26 mouse cellular contexts compared by ENCODE assay signal in the genomic region with DNA sequence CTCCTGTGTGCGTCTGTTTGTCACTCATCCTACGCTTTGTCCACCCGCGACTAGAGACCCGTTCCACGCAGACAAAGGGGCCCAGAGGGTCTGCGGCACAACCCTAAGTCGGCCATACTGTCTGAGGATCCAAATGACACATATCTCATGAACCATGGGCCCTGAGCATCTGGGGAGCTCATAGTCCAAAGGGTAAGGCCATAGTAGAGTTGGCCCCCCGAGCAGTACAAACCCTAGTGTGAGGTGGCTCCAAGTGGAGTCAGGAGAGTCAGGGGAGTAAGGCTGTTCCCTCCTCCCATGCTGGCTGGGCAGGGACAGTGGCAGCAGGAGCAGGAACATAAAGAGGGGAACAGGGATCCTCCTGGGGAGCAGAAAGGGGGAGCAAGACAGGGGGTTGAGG.
"Had no signal": no experiment of that assay in that cellular context is flagged by ENCODE, and none has a peak within 500 bp of the region (broad histone marks: within the 10 kb centered on the region; RNA-seq: fewer than 3 reads in every experiment).

No protein-coding gene starts in this region.

- H3K27ac ChIP-seq: gastrocnemius, adult 2 months; heart, embryonic 10.5 days; hindbrain, embryonic 10.5 days; hindbrain, embryonic 12.5 days; hindbrain, embryonic 14.5 days; layer of hippocampus, adult 2 months; left cerebral cortex, adult 2 months; limb, embryonic 10.5 days; limb, embryonic 12.5 days; liver, embryonic 13.5 days; liver, embryonic 15.5 days had no signal

- ATAC-seq: hindbrain, embryonic 16.5 days; inflammation-experienced regulatory T-cells, adult 6 months had no signal

- H3K36me3 ChIP-seq: heart, embryonic 10.5 days; heart, embryonic 12.5 days; hindbrain, embryonic 10.5 days; hindbrain, embryonic 12.5 days; limb, embryonic 10.5 days; limb, embryonic 12.5 days; liver, embryonic 13.5 days; liver, embryonic 15.5 days had no signal

- H3K4me1 ChIP-seq: heart, embryonic 10.5 days; heart, embryonic 12.5 days; hindbrain, embryonic 10.5 days; hindbrain, embryonic 12.5 days; limb, embryonic 10.5 days; limb, embryonic 12.5 days; liver, embryonic 13.5 days; liver, embryonic 15.5 days had no signal

- H3K4me2 ChIP-seq: heart, embryonic 12.5 days; hindbrain, embryonic 12.5 days; hindbrain, embryonic 14.5 days; limb, embryonic 12.5 days; liver, embryonic 11.5 days; liver, embryonic 13.5 days; liver, embryonic 15.5 days had no signal

- H3K9me3 ChIP-seq: heart, embryonic 10.5 days; hindbrain, embryonic 10.5 days; hindbrain, embryonic 12.5 days; limb, embryonic 10.5 days; liver, embryonic 13.5 days; liver, embryonic 15.5 days had no signal

- H3K4me3 ChIP-seq: gastrocnemius, adult 2 months; heart, embryonic 10.5 days; heart, embryonic 12.5 days; hindbrain, embryonic 10.5 days; hindbrain, embryonic 12.5 days; layer of hippocampus, adult 2 months; left cerebral cortex, adult 2 months; limb, embryonic 10.5 days; limb, embryonic 12.5 days; liver, embryonic 13.5 days; liver, embryonic 15.5 days had no signal

- DNase-seq: gastrocnemius, adult 2 months; gastrocnemius, postnatal 10 days; gastrocnemius, postnatal 36 days; heart, adult 11 months; heart, postnatal 10 days; heart, postnatal 4 days; kidney, adult 18-20 months; kidney, adult 8-10 months; kidney, postnatal 10 days; kidney, postnatal 25 days; kidney, postnatal 4 days; liver; liver, embryonic 13.5 days had no signal

- H3K27me3 ChIP-seq: heart, embryonic 12.5 days; hindbrain, embryonic 12.5 days; limb, embryonic 12.5 days; liver, embryonic 13.5 days; liver, embryonic 15.5 days had no signal

- H3K9ac ChIP-seq: heart, embryonic 12.5 days; hindbrain, embryonic 12.5 days; hindbrain, embryonic 14.5 days; limb, embryonic 12.5 days; liver, embryonic 13.5 days; liver, embryonic 15.5 days had no signal
